Mouse (Mus musculus) right cerebral cortex, adult 18-20 months (tissue): ENCODE measurements around the gene Pde4b.

Experiments
- DNase-seq: peaks from one replicate; pipeline ENCODE4 v3.0.0; 2022; ENCODE audit warnings: mixed read lengths

Gene Pde4b

GRCm38 (mm10) chr4:102512940-102513339, 425.6 kb downstream of the Pde4b start:
- no peak for DNase-seq

- no peak for DNase-seq
Measured at GRCm38 (mm10) chr4:102513514-102513913, 426.2 kb downstream of the Pde4b start.

DNA sequence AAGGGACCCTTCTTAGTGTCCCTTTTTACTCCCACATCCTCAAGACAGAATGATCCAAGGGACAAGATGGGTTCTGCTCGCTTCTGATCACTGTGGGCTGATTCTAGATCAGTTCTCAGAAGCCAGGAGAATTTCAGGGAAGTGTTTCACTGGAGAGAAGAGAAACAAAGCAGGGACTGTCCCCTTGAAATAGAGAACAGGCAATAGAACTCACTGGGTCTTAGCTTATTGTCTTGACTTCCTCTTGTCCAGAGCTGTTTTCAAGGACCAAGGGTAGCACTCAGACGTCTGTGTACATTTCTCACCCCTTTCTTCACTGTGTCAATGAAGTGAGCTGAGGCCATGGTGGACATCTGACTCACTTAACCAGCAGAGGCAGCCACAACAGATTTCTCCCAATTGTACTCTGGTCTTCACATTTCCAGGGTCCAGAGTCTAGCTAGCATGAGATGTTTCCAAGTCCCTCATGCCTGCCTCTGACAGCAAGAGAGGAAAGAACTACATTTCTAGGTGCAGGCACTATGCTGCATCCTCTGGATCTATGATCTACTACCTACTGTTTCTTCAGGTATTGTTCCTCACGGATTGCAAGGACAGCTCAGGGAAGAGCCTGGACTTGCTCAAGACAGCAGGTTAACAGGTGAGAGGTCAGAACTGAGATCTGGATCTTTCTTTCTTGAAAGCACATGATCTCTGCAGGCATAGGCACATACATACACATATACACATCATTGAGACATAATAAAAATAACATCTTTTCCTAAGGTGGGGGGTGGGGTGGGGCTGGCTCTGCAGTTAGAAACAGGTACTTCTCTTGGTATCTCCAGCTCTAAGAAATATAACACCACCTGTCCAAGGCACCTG, 427.9 kb downstream of the Pde4b start:
- no peak for DNase-seq

DNA sequence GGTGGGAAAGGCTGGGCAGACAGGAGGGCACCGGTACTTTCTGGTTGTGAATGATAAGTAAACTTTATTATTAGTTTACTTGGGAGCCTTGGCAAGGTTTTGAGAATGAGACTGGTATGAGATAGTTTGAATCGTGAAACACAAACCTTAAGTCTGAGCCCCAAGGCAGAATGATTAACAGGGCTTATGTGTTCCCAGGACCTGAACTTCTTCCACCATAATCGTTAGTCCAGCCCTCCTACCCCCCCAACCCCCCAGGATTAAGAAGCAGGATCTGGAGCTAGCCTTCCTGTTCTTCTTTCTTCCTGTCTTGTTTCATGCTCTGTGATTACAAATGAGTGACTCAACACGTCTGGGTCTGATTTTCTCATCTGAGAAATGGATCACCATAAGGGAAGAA, 429.1 kb downstream of the Pde4b start:
- DNase-seq = no peak

DNA sequence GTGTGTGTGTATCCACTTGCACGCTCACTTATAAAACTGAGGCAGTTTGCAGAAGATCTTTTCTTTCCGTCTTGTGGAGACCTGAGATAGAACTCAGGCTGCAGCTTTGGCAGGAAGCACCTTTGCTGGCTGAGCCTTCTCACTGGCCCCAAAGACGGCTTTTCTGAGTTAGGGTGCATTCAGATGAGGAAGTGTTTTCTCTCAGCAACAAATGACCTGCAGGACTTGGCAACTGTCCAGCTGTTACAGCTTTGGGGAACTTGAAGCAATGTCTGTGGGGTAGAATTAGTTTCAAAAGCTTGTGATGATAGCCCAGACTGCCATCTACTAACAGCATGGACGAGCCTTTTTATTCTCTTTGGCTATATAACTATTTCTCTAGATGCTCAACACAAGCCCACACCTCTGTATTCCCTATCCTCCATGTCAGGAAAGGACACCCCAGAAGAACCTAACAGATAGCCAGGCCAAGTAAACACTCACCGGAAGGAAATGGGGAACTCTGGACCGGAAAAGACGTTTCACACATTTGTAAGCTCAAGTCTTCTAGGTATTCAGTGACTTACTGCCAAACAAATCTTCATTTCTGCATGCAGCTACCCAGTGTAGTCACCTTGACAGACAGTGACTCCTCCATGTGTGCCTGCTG, 429.8 kb downstream of the Pde4b start:
- DNase-seq = peak; percentile 19

- no peak for DNase-seq
Measured at GRCm38 (mm10) chr4:102517653-102518052, 430.3 kb downstream of the Pde4b start.

GRCm38 (mm10) chr4:102518341-102518740, 431.0 kb downstream of the Pde4b start:
- no peak for DNase-seq

DNA sequence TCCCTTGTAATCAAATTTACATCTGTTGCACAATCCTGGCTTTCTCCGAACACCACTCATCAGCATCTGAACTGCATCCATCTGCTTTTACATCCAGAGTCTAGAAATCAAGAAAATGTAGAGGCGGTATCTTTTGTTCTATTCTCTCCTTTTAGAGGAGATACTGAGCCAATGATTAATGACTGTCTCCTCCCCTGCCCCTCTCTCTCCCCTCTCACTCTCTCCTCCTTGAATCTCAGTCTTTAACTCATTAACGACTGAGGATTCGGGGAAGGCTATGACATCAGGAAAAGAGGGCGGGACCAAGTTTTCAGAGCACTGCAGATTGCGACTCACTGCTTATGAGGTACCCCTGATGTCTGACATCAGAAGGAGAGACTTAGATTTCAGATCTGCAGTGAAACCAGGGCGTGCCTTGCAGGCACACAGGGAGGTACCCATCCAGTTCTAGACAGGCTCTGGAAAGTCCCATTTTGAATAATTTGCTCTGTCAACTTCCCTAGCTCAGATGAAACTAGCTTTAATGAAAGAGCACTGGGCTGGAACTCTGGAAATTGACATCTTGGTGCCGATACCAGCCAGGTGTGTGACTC, 433.4 kb downstream of the Pde4b start:
- no peak for DNase-seq

- no peak for DNase-seq
Measured at GRCm38 (mm10) chr4:102521434-102521833, 434.1 kb downstream of the Pde4b start.

GRCm38 (mm10) chr4:102527361-102527760, 440.0 kb downstream of the Pde4b start:
- no peak for DNase-seq

DNA sequence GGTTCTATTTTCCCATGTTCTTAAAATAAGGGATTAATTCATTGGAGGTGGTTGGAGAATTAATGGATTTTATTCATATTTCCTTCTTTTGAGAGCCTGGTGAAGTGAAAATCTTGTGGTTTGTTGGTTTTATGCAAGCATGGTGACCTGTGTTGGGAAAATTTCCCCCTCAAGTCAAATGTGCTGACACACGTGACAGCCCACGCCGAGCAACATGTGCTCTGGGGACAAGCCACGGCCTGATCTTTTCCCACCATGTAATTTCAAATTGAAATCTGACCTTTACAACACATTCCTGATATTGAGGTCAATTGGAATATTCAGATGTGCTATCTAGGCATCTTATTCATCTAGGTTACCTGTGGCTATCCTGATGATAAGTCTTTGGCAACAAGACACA, 443.5 kb downstream of the Pde4b start:
- no peak for DNase-seq

GRCm38 (mm10) chr4:102531729-102532128, 444.4 kb downstream of the Pde4b start:
- DNase-seq = no peak

- no peak for DNase-seq
Measured at GRCm38 (mm10) chr4:102533183-102534048, 446.1 kb downstream of the Pde4b start.

- no peak for DNase-seq
Measured at GRCm38 (mm10) chr4:102534049-102534730, 446.8 kb downstream of the Pde4b start.

DNA sequence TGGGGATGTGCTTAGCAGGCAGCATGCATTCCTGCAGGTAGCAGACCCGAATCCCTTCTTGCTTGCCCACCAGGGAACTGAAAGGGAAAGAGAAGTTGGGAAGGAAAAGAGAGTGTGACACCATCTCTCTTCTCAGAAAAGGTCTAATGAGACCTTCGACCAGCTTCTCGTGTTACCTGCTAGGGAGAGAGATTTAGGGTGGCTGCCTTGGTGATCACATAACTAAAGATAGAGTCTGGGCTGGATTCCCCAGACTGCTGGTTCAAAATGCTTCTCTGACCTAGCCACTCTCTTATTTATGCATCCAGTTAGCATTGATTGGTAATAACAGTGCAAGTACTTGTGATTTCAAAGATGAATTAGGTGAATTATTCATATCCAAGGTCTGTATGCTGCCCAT, 448.5 kb downstream of the Pde4b start:
- no peak for DNase-seq

DNA sequence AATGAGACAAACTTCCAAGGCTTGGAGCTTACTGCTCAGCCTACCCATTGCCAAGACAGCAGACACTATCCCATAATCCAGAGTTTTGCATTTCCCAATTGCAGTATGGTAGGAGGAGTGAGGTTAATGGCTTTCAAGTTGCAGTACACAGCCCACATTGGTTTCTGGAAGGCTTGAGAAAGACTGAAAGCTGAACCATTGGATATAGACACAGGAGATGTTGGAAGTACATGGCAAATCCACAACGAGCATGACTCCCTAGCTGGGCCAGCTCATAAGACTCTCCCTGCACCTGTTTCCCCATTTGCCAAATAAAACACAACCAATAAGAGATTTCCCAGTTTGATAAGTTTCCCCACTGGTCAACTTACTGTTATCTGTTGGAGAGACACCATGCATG, 450.9 kb downstream of the Pde4b start:
- no peak for DNase-seq

- DNase-seq = no peak
Measured at GRCm38 (mm10) chr4:102538793-102539192, 451.4 kb downstream of the Pde4b start.

DNA sequence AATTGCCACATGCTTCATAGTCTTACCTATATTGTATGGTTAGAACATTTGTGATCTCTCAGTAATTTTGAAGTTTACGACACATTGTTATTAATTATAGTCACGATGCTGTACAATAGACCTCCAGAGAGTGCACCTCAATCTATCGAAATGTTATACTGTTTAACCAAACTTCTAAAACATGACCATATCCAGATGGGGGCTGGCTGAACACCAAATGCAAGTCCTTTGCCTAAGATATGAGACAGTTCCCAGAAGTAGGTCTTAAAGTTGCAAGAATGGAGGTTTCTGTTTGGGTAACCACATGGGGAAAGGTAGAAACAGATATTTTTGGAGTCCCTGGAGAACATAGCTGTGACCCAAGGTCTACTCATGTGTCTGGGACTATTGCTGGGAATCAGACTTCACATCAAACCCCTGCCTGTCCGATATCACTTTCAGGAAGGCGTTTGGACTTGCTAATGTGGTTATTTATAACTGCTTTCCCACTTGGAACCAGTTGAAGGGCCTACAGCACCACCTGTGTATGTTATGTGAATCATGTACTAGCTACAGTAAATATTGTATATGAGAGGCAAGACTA, 452.3 kb downstream of the Pde4b start:
- DNase-seq = no peak

GRCm38 (mm10) chr4:102542976-102543375, 455.6 kb downstream of the Pde4b start:
- no peak for DNase-seq

GRCm38 (mm10) chr4:102545226-102545625, 457.9 kb downstream of the Pde4b start:
- peak; percentile 57 for DNase-seq

- DNase-seq = no peak
Measured at GRCm38 (mm10) chr4:102555566-102555965, 468.2 kb downstream of the Pde4b start.

DNA sequence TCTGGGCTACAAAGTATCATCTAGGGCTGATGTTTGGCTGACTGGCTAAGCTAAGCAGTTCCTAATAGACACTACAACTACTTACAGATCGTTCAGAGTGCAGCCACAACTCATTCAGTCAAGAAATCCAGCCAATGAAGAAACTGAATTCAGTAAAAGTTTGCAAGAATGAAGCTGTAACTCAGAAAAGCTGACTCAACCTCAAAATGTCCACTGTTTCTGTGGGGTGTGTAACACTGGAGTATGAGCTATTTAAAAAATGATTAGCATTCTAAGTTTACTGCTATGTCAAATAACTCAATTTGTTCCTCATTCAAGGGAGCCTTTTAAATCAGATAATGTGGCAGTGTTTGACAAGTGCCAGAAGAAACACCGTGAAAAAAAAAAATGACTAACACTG, 469.7 kb downstream of the Pde4b start:
- no peak for DNase-seq
